Mouse (Mus musculus) liver, embryonic 11.5 days (tissue): ENCODE data around the gene Iqce. TPM values are rescaled to one million over a fixed set of nuclear protein-coding genes. Genes with fewer than 3 reads are reported as not detected.
A peak's percentile ranks its signal among the peaks of the same experiment; 100 is the strongest.

ENCODE experiments used
- ATAC-seq: fragments of 200-750 bp; cut with Nextera tagmentation; replicated peaks from 2 replicates; pipeline ENCODE4 v1.8.0; 2017; ENCODE audit warnings: moderate number of reproducible peaks, mild to moderate bottlenecking, moderate TSS enrichment, moderate library complexity; ENCODE audit not compliant: low FRiP score
- DNase-seq: peaks from one replicate; pipeline ENCODE4 v3.0.0-alpha.2; 2017; ENCODE audit warnings: low spot score
- H3K27ac ChIP-seq: fragments of 300-500 bp; sonication (generic); 2 replicates; pipeline ENCODE4 v1.5.1; 2014; ENCODE audit warnings: mild to moderate bottlenecking, low read depth, low read length, control low read depth
- H3K27me3 ChIP-seq: fragments of 300-500 bp; sonication (generic); replicated peaks from 2 replicates; pipeline ENCODE4 v1.6.1; 2014; ENCODE audit warnings: low read length, mixed read lengths; ENCODE audit not compliant: control insufficient read depth, insufficient read depth
- H3K36me3 ChIP-seq: fragments of 300-500 bp; sonication (generic); 2 replicates; pipeline ENCODE4 v1.6.1; 2014; ENCODE audit warnings: mild to moderate bottlenecking, low read length, moderate library complexity, mixed read lengths; ENCODE audit not compliant: control insufficient read depth, insufficient read depth
- H3K4me1 ChIP-seq: fragments of 300-500 bp; sonication (generic); replicated peaks from 2 replicates; pipeline ENCODE4 v1.6.1; 2014; ENCODE audit warnings: low read length, mixed read lengths; ENCODE audit not compliant: control insufficient read depth, insufficient read depth
- H3K4me2 ChIP-seq: fragments of 300-500 bp; sonication (generic); 2 replicates; pipeline ENCODE4 v1.6.1; 2014; ENCODE audit warnings: mild to moderate bottlenecking, control low read depth, moderate library complexity
- H3K4me3 ChIP-seq: fragments of 300-500 bp; sonication (generic); 2 replicates; pipeline ENCODE4 v1.5.1; 2014; ENCODE audit warnings: low read depth, low read length, control low read depth
- H3K9ac ChIP-seq: fragments of 300-500 bp; sonication (generic); 2 replicates; pipeline ENCODE4 v1.6.1; 2014; ENCODE audit warnings: low read depth, low read length, control low read depth
- H3K9me3 ChIP-seq: fragments of 300-500 bp; sonication (generic); 2 replicates; pipeline ENCODE4 v1.6.1; 2016; ENCODE audit warnings: low read length, inconsistent platforms, mixed read lengths; ENCODE audit not compliant: control insufficient read depth
- WGBS: fragments of 180-500 bp; shearing (Covaris S2); extraction: QIAGEN DNeasy Blood & Tissue Kit; methylation state at CpG from one replicate; pipeline ENCODE4 v1.1.7; 2014; 5-methylcytosine and 5-hydroxymethylcytosine counted together
- polyA plus RNA-seq: library from polyadenylated mRNA; unstranded; fragments of >200 nt; fragmentation: Nextera tagmentation; extraction: Ambion mirVana; gene quantifications from 2 replicates; pipeline ENCODE4 v1.2.1, GENCODE M21; 2014

The Iqce gene
- polyA plus RNA-seq, 1 experiment from 2014 or later = 14.4 TPM

DNA sequence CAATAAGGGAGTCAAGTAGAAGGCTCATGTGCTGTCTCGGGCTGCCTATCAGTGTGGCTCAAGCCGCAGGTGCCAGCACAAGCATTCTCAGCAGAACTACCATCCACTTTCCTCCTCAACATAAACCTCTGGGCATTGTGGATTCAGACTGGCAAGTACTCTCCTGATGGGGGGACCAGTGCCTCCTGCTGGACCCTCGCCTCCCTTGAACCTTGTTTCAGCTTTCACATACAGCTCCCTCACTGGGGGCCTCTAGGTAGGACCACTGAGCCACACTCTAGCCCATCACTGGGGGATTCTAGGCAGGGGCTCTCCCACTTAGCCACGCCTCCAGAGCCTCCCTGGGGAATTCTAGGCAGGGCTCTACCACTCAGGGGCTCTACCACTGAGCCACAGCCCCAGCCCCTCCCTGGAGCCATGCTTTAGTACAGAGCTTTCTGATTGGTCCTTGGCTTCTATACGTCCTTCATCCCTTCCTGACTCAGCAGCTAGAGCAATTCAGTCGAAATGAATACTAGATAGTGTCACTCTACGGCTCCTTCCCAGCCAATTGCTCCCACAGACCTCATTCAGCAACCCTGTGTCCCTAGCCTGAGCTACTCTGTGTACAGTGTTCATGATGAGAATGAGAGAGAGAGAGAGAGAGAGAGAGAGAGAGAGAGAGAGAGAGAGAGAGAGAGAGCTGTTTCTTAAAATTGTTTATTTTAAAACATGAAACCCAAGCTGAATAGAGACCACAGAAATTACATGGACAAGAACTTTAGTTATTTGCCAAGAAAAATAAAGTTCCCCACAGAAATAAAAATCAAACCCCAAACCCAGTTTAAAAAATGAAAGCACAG is 82.1 kb downstream of the Iqce start:
- Histone ChIP-seq H3K4me2 (no peak overlapping the region), H3K9ac (no peak overlapping the region), H3K4me1 (peaks cover 13% of the 10 kb centered on the region), H3K9me3 (no peaks in the 10 kb centered on the region), H3K27me3 (no peaks in the 10 kb centered on the region), H3K36me3 (peaks cover 15% of the 10 kb centered on the region; the same call in 1 of the 2 replicates), H3K27ac (no peak overlapping the region), H3K4me3 (no peak overlapping the region)
- DNase-seq = no peak
- ATAC-seq = no peak
- 49% methylated on average over 7 of the region's 7 CpGs for WGBS

- H3K4me2 ChIP-seq = no peak overlapping the region
- DNase-seq (peak; percentile 75), ATAC-seq (peak; percentile 16; the same call in 1 of the 2 replicates)
- H3K27me3 ChIP-seq = no peaks in the 10 kb centered on the region
- peaks cover 19% of the 10 kb centered on the region for H3K4me1 ChIP-seq
- H3K4me3 ChIP-seq = no peak overlapping the region
- peaks cover 10% of the 10 kb centered on the region; the same call in 1 of the 2 replicates for H3K36me3 ChIP-seq
- H3K27ac ChIP-seq = no peak overlapping the region
- no peak overlapping the region for H3K9ac ChIP-seq
- H3K9me3 ChIP-seq = no peaks in the 10 kb centered on the region
- 17% methylated on average over 6 of the region's 6 CpGs for WGBS
Measured at GRCm38 (mm10) chr5:140619151-140619771, 82.9 kb downstream of the Iqce start.

DNA sequence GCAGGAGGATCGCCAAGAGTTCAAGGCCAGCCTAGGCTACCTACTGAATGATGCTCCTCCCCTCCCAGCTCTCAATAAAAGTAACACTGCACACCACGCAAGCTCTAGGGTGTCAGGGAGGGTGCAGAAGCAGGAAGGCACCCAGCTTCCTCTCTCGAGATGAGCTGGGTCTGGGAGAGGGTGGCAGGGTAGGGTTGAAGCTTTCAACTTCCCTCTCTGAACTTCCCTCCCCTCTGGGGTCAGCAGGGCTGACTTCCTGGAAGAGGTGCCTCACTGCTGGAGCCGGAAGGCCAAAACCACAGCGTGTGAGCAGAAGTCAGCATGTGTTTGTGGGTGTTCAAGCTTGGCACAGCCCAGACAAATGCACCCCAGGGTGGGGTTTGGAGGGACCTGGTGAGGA is 84.5 kb downstream of the Iqce start:
- peaks cover 23% of the 10 kb centered on the region for H3K4me1 ChIP-seq
- H3K9ac ChIP-seq = no peak overlapping the region
- no peak overlapping the region; the same call in 1 of the 2 replicates for H3K27ac ChIP-seq
- 0 out of 2 replicates have a peak, but pooled peaks cover 2% of the 10 kb centered on the region for H3K27me3 ChIP-seq
- no peak for DNase-seq
- H3K4me2 ChIP-seq = no peak overlapping the region
- peaks cover 4% of the 10 kb centered on the region; the same call in 1 of the 2 replicates for H3K36me3 ChIP-seq
- 41% methylated on average over 5 of the region's 5 CpGs for WGBS
- H3K9me3 ChIP-seq = no peaks in the 10 kb centered on the region
- H3K4me3 ChIP-seq = no peak overlapping the region
- no peak for ATAC-seq

- DNase-seq (no peak), ATAC-seq (no peak)
- H3K27me3 ChIP-seq = peaks cover 12% of the 10 kb centered on the region
- peak overlapping the region; percentile 50; the same call in 1 of the 2 replicates for H3K27ac ChIP-seq
- H3K9me3 ChIP-seq = no peaks in the 10 kb centered on the region
- H3K4me3 ChIP-seq = no peak overlapping the region
- 55% methylated on average over 9 of the region's 9 CpGs for WGBS
- H3K36me3 ChIP-seq = peaks cover 4% of the 10 kb centered on the region; the same call in 1 of the 2 replicates
- peaks cover 27% of the 10 kb centered on the region for H3K4me1 ChIP-seq
- H3K9ac ChIP-seq = no peak overlapping the region
- H3K4me2 ChIP-seq = no peak overlapping the region
Measured at GRCm38 (mm10) chr5:140616691-140617090, 85.5 kb downstream of the Iqce start.

DNA sequence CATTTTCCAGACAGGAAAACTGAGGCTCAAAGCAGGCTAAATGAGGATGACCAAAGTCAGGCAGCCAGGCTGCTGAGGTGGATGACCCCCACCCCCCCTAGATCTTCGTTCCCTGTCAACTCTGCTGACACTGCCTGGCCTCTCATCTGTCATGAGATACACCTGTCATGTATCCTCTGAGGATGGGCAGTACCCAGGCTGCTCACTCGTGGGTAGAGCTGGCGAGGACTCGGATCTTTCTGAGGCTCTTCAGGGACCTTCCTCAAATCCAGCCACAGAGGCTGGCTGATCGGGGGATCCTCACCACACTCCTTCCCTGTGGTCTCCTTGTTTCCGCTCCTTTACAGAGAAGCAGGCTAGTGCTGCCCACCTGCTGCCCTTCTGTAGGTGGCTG is 86.1 kb downstream of the Iqce start:
- WGBS = 67% methylated on average over 6 of the region's 6 CpGs

GRCm38 (mm10) chr5:140615321-140616109 is 86.7 kb downstream of the Iqce start:
- no peaks in the 10 kb centered on the region for H3K9me3 ChIP-seq
- no peak for ATAC-seq
- H3K4me1 ChIP-seq = peaks cover 39% of the 10 kb centered on the region
- peaks cover 22% of the 10 kb centered on the region for H3K27me3 ChIP-seq
- no peak for DNase-seq
- 70% methylated on average over 9 of the region's 10 CpGs for WGBS
- H3K36me3 ChIP-seq = peaks cover 4% of the 10 kb centered on the region; the same call in 1 of the 2 replicates
- H3K4me3 ChIP-seq = no peak overlapping the region
- H3K4me2 ChIP-seq = peak overlapping the region; percentile 41
- H3K27ac ChIP-seq = peak overlapping the region; percentile 4; the same call in 1 of the 2 replicates
- H3K9ac ChIP-seq = no peak overlapping the region

More for the DNA sequence above, 86.1 kb downstream of the Iqce start:
- peaks cover 16% of the 10 kb centered on the region for H3K27me3 ChIP-seq
- H3K36me3 ChIP-seq = peaks cover 4% of the 10 kb centered on the region; the same call in 1 of the 2 replicates
- H3K9me3 ChIP-seq = no peaks in the 10 kb centered on the region
- H3K4me2 ChIP-seq = no peak overlapping the region
- H3K4me3 ChIP-seq = no peak overlapping the region
- ATAC-seq (no peak), DNase-seq (no peak)
- peak overlapping the region; percentile 50; the same call in 1 of the 2 replicates for H3K27ac ChIP-seq
- no peak overlapping the region for H3K9ac ChIP-seq
- H3K4me1 ChIP-seq = peaks cover 33% of the 10 kb centered on the region

DNA sequence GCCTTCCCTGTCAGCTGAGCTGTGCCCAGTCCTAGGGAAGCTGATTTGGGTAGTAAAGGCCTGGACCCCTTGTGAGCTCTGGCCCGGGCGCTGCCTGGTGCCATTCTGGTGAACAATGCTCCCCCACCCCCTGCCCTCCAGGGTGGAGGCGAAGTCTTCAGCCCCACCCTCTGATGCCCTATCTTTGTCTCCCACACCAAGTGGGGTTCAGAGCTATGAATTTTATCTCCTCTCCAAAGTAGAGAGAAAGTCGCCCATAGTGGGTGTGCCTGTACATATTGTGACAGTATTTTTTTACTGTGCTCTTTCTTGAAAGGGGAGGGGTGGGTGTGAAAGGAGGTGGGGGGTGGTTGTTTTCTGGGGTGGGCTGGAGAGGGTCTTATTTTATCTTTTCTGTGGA is 87.3 kb downstream of the Iqce start:
- Histone ChIP-seq H3K27ac (peak overlapping the region; percentile 74), H3K36me3 (peaks cover 4% of the 10 kb centered on the region; the same call in 1 of the 2 replicates), H3K4me1 (peaks cover 46% of the 10 kb centered on the region), H3K9ac (peak overlapping the region; percentile 38; the same call in 1 of the 2 replicates), H3K4me2 (peak overlapping the region; percentile 41), H3K9me3 (no peaks in the 10 kb centered on the region), H3K27me3 (peaks cover 27% of the 10 kb centered on the region), H3K4me3 (no peak overlapping the region)
- DNase-seq (no peak), ATAC-seq (peak; percentile 82)
- 45% methylated on average over 4 of the region's 4 CpGs for WGBS

DNA sequence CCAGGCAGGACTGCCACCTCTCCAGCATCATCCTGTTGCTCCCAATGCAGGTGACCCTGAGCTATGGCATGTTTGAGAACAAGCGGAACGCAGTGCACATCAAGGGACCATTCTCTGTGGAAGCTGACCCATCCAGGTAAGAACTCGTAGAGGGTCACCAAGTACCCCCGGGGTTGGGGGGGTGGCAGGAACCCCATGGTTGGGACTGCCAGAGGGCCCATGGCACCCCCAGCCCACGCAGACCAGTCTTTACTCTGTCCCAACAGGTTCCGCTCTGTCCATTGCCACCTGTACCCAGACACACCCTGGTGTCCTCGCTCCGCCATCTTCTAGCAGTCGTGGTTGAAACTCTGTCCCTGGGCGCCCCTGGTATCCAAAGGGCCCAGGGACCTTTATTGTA is 88.0 kb downstream of the Iqce start:
- Histone ChIP-seq H3K36me3 (peaks cover 4% of the 10 kb centered on the region; the same call in 1 of the 2 replicates), H3K4me3 (no peak overlapping the region), H3K9ac (no peak overlapping the region; the same call in 1 of the 2 replicates), H3K9me3 (no peaks in the 10 kb centered on the region), H3K27me3 (peaks cover 34% of the 10 kb centered on the region), H3K4me2 (peak overlapping the region; percentile 41), H3K27ac (peak overlapping the region; percentile 74; the same call in 1 of the 2 replicates), H3K4me1 (peaks cover 51% of the 10 kb centered on the region)
- ATAC-seq (no peak), DNase-seq (no peak)
- 92% methylated on average over 10 of the region's 10 CpGs for WGBS
